Mouse (Mus musculus) ES-Bruce4 (cell line): ENCODE data around the gene Tial1.

ENCODE experiments used
- CTCF ChIP-seq: IDR thresholded peaks from one replicate; pipeline ENCODE4 v1.8.1; 2011; ENCODE audit warnings: low read depth, low read length
- EP300 ChIP-seq: IDR thresholded peaks from 2 replicates; pipeline ENCODE4 v1.6.1; 2011; ENCODE audit warnings: low read depth, low read length; ENCODE audit not compliant: insufficient read depth
- POLR2A ChIP-seq: IDR thresholded peaks from one replicate; pipeline ENCODE4 v1.8.1; 2011; ENCODE audit warnings: low read length; ENCODE audit not compliant: insufficient read depth

- no peak for TF ChIP-seq EP300
- no peak for TF ChIP-seq CTCF
- TF ChIP-seq POLR2A, result no peak
Observed at GRCm38 (mm10) chr7:128440584-128440983, 20.9 kb downstream of the Tial1 start.
